ENCODE assay signal across 21 mouse cellular contexts in genomic region chr12:40438049-40438448, GRCm38 (mm10). TPM values are rescaled to one million over a fixed set of nuclear protein-coding genes. Genes with fewer than 3 reads are reported as not detected.
DNase-seq lines count a peak whose midpoint lies in the region; ATAC-seq lines count a peak whose summit lies in the region.
"Had no signal": no experiment of that assay in that cellular context is flagged by ENCODE, and none has a peak within 500 bp of the region (broad histone marks: within the 10 kb centered on the region; RNA-seq: fewer than 3 reads in every experiment).

No protein-coding gene starts in this region.

- peak; percentile 59 for ATAC-seq in hindbrain, embryonic 11.5 days (ENCODE audit: low FRiP score)
- ATAC-seq in hindbrain, embryonic 13.5 days (ENCODE audit: low FRiP score) = no peak
- ATAC-seq in kidney, embryonic 16.5 days (ENCODE audit: low FRiP score, low TSS enrichment) = peak; percentile 77
- ATAC-seq: activated CD4-positive, CD25-positive, alpha-beta regulatory T cell, adult 4 months; forebrain, embryonic 13.5 days; forebrain, postnatal 0 days; intestine, embryonic 16.5 days; Patski had no signal

- H3K27ac ChIP-seq in hindbrain, embryonic 11.5 days (ENCODE audit: low read depth, low read length) = no peak overlapping the region
- no peak overlapping the region for H3K27ac ChIP-seq in hindbrain, embryonic 13.5 days
- 0 out of 2 replicates have a peak overlapping the region, but pooled peaks have one; percentile 40 for H3K27ac ChIP-seq in kidney, embryonic 16.5 days (ENCODE audit: low read length)
- H3K27ac ChIP-seq: embryonic facial prominence, embryonic 10.5 days; forebrain, embryonic 13.5 days; heart, embryonic 10.5 days had no signal

- H3K4me2 ChIP-seq in hindbrain, embryonic 11.5 days (replicated peaks; ENCODE audit: low read depth, low read length) = no peak overlapping the region
- H3K4me2 ChIP-seq in hindbrain, embryonic 13.5 days = no peak overlapping the region
- H3K4me2 ChIP-seq in kidney, embryonic 16.5 days (replicated peaks; ENCODE audit: low read depth, low read length) = no peak overlapping the region
- H3K4me2 ChIP-seq: forebrain, embryonic 13.5 days had no signal

- no peak overlapping the region for H3K4me3 ChIP-seq in hindbrain, embryonic 11.5 days (ENCODE audit: low read depth, low read length)
- no peak overlapping the region for H3K4me3 ChIP-seq in hindbrain, embryonic 13.5 days
- no peak overlapping the region for H3K4me3 ChIP-seq in kidney, embryonic 16.5 days (ENCODE audit: low read length)
- H3K4me3 ChIP-seq: embryonic facial prominence, embryonic 10.5 days; forebrain, embryonic 13.5 days; heart, embryonic 10.5 days had no signal

- H3K36me3 ChIP-seq in hindbrain, embryonic 11.5 days (ENCODE audit: control insufficient read depth, insufficient read depth, low read length) = no peaks in the 10 kb centered on the region
- H3K36me3 ChIP-seq in hindbrain, embryonic 13.5 days = no peaks in the 10 kb centered on the region
- no peaks in the 10 kb centered on the region for H3K36me3 ChIP-seq in kidney, embryonic 16.5 days (ENCODE audit: insufficient read depth, low read length)
- H3K36me3 ChIP-seq: embryonic facial prominence, embryonic 10.5 days; heart, embryonic 10.5 days had no signal

- no peaks in the 10 kb centered on the region for H3K4me1 ChIP-seq in hindbrain, embryonic 11.5 days (replicated peaks; ENCODE audit: control insufficient read depth, insufficient read depth, low read length)
- peaks cover 14% of the 10 kb centered on the region for H3K4me1 ChIP-seq in hindbrain, embryonic 13.5 days (replicated peaks)
- H3K4me1 ChIP-seq in kidney, embryonic 16.5 days (ENCODE audit: insufficient read depth, low read length) = peaks cover 18% of the 10 kb centered on the region

- H3K9me3 ChIP-seq in hindbrain, embryonic 11.5 days (ENCODE audit: control insufficient read depth, low read length) = no peaks in the 10 kb centered on the region
- no peaks in the 10 kb centered on the region for H3K9me3 ChIP-seq in hindbrain, embryonic 13.5 days
- H3K9me3 ChIP-seq in kidney, embryonic 16.5 days (ENCODE audit: low read length) = no peaks in the 10 kb centered on the region
- H3K9me3 ChIP-seq: embryonic facial prominence, embryonic 10.5 days; forebrain, embryonic 13.5 days; heart, embryonic 10.5 days had no signal

- 4% methylated on average over 2 of the region's 2 CpGs for WGBS in hindbrain, embryonic 11.5 days
- WGBS in hindbrain, embryonic 13.5 days = 14% methylated on average over 2 of the region's 2 CpGs
- WGBS in kidney, embryonic 16.5 days = 30% methylated on average over 2 of the region's 2 CpGs

- DNase-seq in hindbrain, embryonic 11.5 days (ENCODE audit: low spot score) = no peak
- no peak for DNase-seq in kidney, postnatal 36 days
- DNase-seq in embryo, embryonic 11 days = peak; percentile 44
- DNase-seq in spleen, postnatal 36 days (ENCODE audit: low spot score in 2 of 2) = no peak
- DNase-seq in gastrocnemius, postnatal 4 days (ENCODE audit: low spot score in 2 of 2) = no peak
- DNase-seq: adrenal gland, postnatal 25 days; cerebellum, adult 2 months; cerebellum, postnatal 10 days; forebrain, postnatal 0 days; gastrocnemius, postnatal 14 days; heart, postnatal 10 days; heart, postnatal 4 days had no signal

- no peaks in the 10 kb centered on the region for H3K27me3 ChIP-seq in hindbrain, embryonic 11.5 days (ENCODE audit: control insufficient read depth, insufficient read depth, low read length)
- no peaks in the 10 kb centered on the region for H3K27me3 ChIP-seq in hindbrain, embryonic 13.5 days
- no peaks in the 10 kb centered on the region for H3K27me3 ChIP-seq in kidney, embryonic 16.5 days (ENCODE audit: insufficient read depth, low read length)
- H3K27me3 ChIP-seq: CH12.LX, Patski had no signal

- no peak overlapping the region for H3K9ac ChIP-seq in hindbrain, embryonic 11.5 days (ENCODE audit: low read depth, low read length)
- no peak overlapping the region for H3K9ac ChIP-seq in hindbrain, embryonic 13.5 days
- no peak overlapping the region for H3K9ac ChIP-seq in kidney, embryonic 16.5 days (replicated peaks; ENCODE audit: low read length)
- H3K9ac ChIP-seq: forebrain, embryonic 13.5 days; forebrain, postnatal 0 days had no signal

RNA-seq across cellular contexts. Expression of gene Zfp277, which starts 7.7 kb away (rescaled TPM):
- polyA plus RNA-seq in hindbrain, embryonic 11.5 days (2014; fragmentation: Nextera tagmentation; extraction: Ambion mirVana) = 42.3 and 46.2 TPM in 2 replicates
- polyA plus RNA-seq in hindbrain, embryonic 13.5 days (2015; fragmentation: Nextera tagmentation; extraction: Ambion mirVana) = 29.9 TPM in 2 replicates
- polyA plus RNA-seq in kidney, embryonic 16.5 days (2015; fragmentation: Nextera tagmentation; extraction: Ambion mirVana) = 42.4 and 42.8 TPM in 2 replicates
- total RNA-seq in gastrocnemius, postnatal 4 days (2021) = 10 to 100 TPM; 14.8 to 17.9 TPM

RNA-seq across cellular contexts. Expression of gene Dock4, which starts 7.7 kb away (rescaled TPM):
- polyA plus RNA-seq in hindbrain, embryonic 11.5 days (2014; fragmentation: Nextera tagmentation; extraction: Ambion mirVana) = 19.8 and 29.4 TPM in 2 replicates
- 40.5 and 43.4 TPM in 2 replicates for polyA plus RNA-seq in hindbrain, embryonic 13.5 days (2015; fragmentation: Nextera tagmentation; extraction: Ambion mirVana)
- polyA plus RNA-seq in kidney, embryonic 16.5 days (2015; fragmentation: Nextera tagmentation; extraction: Ambion mirVana) = 13.3 and 18.4 TPM in 2 replicates
- 10 to 100 TPM; 20.7 to 23.4 TPM for total RNA-seq in gastrocnemius, postnatal 4 days (2021)
